8 mouse cellular contexts compared by ENCODE assay signal in genomic region chr16:52311073-52311472, GRCm38 (mm10).
A peak's percentile ranks its signal among the peaks of the same experiment; 100 is the strongest.
DNase-seq lines count a peak whose midpoint lies in the region; ATAC-seq lines count a peak whose summit lies in the region.

No protein-coding gene starts in this region.

- no peaks in the 10 kb centered on the region for H3K9me3 ChIP-seq in hindbrain, embryonic 14.5 days (ENCODE audit: control insufficient read depth, low read length)

- peak; percentile 98 for ATAC-seq in frontal cortex, adult (ENCODE audit: low TSS enrichment)
- ATAC-seq in hindbrain, embryonic 14.5 days (ENCODE audit: low FRiP score): peak; percentile 73; the same call in 1 of the 2 replicates

- no peaks in the 10 kb centered on the region for H3K27me3 ChIP-seq in hindbrain, embryonic 14.5 days (ENCODE audit: control insufficient read depth, insufficient read depth, low read length)

- no peaks in the 10 kb centered on the region for H3K36me3 ChIP-seq in hindbrain, embryonic 14.5 days (replicated peaks; ENCODE audit: control insufficient read depth, insufficient read depth)

- no peak overlapping the region for H3K9ac ChIP-seq in hindbrain, embryonic 14.5 days

- no peak overlapping the region for H3K4me3 ChIP-seq in hindbrain, embryonic 14.5 days (replicated peaks; ENCODE audit: low read length)

- H3K4me2 ChIP-seq in hindbrain, embryonic 14.5 days (replicated peaks): peak overlapping the region; percentile 35

- 22% methylated on average over 9 of the region's 9 CpGs for WGBS in hindbrain, embryonic 14.5 days

- no peak overlapping the region for H3K27ac ChIP-seq in hindbrain, embryonic 14.5 days

- DNase-seq in MEL-GATA-1-ER (ENCODE audit: extremely low read depth, low read depth): peak; percentile 41
- DNase-seq in cerebellum, adult 18-20 months: peak; percentile 58 to 69
- DNase-seq in hindbrain, embryonic 14.5 days (ENCODE audit: low spot score): peak; percentile 83
- peak; percentile 71 to 86 for DNase-seq in layer of hippocampus, postnatal 14 days (ENCODE audit: low spot score in 2 of 2)
- DNase-seq in lung, postnatal 10 days: peak; percentile 81
- peak; percentile 86 for DNase-seq in retina, embryonic 14.5 days (ENCODE audit: low spot score)
- DNase-seq in thymus, postnatal 4 days: peak; percentile 76

- no peaks in the 10 kb centered on the region for H3K4me1 ChIP-seq in hindbrain, embryonic 14.5 days (replicated peaks; ENCODE audit: control insufficient read depth, insufficient read depth, low read length)
